ENCODE assay signal across 8 mouse cellular contexts in the genomic region with DNA sequence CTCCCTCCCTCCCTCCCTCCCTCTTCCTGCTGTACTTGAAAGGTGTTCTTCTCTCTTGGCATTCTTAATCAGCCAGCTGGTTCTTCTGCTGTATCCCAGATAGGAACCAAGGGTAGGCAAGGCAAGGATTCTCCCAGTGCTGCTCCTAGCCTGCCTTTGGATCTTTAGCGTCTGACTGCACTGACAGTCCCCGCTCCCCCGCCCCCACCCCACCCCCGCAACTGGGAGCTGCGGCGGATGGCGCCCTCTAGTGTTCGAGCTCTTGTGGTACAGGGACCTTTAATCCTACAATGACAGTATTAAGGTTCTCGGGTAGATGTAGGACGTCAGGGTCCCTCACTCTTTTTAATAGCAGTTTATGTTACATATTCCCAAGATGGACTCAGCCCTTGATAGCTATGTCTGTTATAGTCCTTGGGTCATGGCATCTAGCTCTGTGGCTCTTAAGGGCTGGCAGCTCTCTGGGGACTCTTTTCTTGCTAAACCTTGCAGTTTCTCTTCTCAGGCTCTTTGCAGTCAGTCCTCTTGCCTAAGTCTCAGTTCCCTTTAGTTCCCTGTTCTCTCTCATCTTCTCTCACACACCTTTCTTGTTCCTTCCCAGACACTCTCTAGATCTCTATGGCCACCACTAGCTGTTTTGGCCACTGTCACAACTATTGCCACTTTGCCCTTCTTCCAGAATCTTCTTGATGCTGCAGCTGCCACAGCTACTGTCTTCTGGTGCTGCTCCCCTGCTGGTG.
DNase-seq lines count a peak whose midpoint lies in the region; ATAC-seq and TF ChIP-seq lines count a peak whose summit lies in the region.

No protein-coding gene starts in this region.

- H3K4me1 ChIP-seq in brown adipose tissue, adult 24 weeks (ENCODE audit: control insufficient read depth, insufficient read depth, insufficient read length, low read length) = no peaks in the 10 kb centered on the region
- H3K4me1 ChIP-seq in forebrain, embryonic 14.5 days (ENCODE audit: control insufficient read depth, insufficient read depth, low read length) = peaks cover 3% of the 10 kb centered on the region; the same call in 1 of the 2 replicates
- no peaks in the 10 kb centered on the region for H3K4me1 ChIP-seq in lung, adult 2 months (ENCODE audit: control insufficient read depth, insufficient read depth, low read length)
- H3K4me1 ChIP-seq in olfactory bulb, adult 2 months (ENCODE audit: control insufficient read depth, insufficient read depth, low read length) = peaks cover 19% of the 10 kb centered on the region

- TF ChIP-seq CTCF in lung, adult 2 months (IDR thresholded peaks at IDR 0.05; ENCODE audit: insufficient read depth, low read length) = peak; percentile 50
- 0 out of 2 replicates have a peak, but pooled peaks have one; percentile 19 for TF ChIP-seq CTCF in olfactory bulb, adult 2 months (IDR thresholded peaks at IDR 0.05; ENCODE audit: insufficient read depth, low read depth, low read length)

- H3K9me3 ChIP-seq in forebrain, embryonic 14.5 days (replicated peaks; ENCODE audit: control insufficient read depth, low read length) = no peaks in the 10 kb centered on the region

- H3K36me3 ChIP-seq in forebrain, embryonic 14.5 days (ENCODE audit: control insufficient read depth, insufficient read depth, low read length) = no peaks in the 10 kb centered on the region

- TF ChIP-seq POLR2A in lung, adult 2 months (IDR thresholded peaks at IDR 0.05; ENCODE audit: borderline replicate concordance, extremely low read depth, low read depth, low read length) = no peak
- TF ChIP-seq POLR2A in olfactory bulb, adult 2 months (IDR thresholded peaks at IDR 0.05; ENCODE audit: insufficient read depth, low read depth, low read length) = no peak

- H3K4me2 ChIP-seq in forebrain, embryonic 14.5 days (ENCODE audit: low read length) = no peak overlapping the region

- H3K27ac ChIP-seq in brown adipose tissue, adult 24 weeks (replicated peaks; ENCODE audit: low read depth, low read length) = no peak overlapping the region
- no peak overlapping the region for H3K27ac ChIP-seq in forebrain, embryonic 14.5 days (ENCODE audit: low read depth, low read length)
- peak overlapping the region; percentile 1; the same call in 1 of the 2 replicates for H3K27ac ChIP-seq in olfactory bulb, adult 2 months (ENCODE audit: insufficient read depth, low read depth, low read length)

- peak overlapping the region; percentile 15; the same call in 1 of the 2 replicates for H3K4me3 ChIP-seq in brown adipose tissue, adult 24 weeks (ENCODE audit: insufficient read depth, low read depth, low read length)
- H3K4me3 ChIP-seq in forebrain, embryonic 14.5 days (ENCODE audit: low read depth, low read length) = no peak overlapping the region
- no peak overlapping the region for H3K4me3 ChIP-seq in lung, adult 2 months (replicated peaks; ENCODE audit: extremely low read depth, low read depth, low read length)
- H3K4me3 ChIP-seq in olfactory bulb, adult 2 months (ENCODE audit: insufficient read depth, low read depth, low read length) = no peak overlapping the region

- ATAC-seq in forebrain, embryonic 14.5 days = peak; percentile 79
- ATAC-seq in hematopoietic stem cell, adult 5-6 weeks (replicated peaks in 1 of 2; ENCODE audit: insufficient read depth in 1 of 2, low FRiP score in 2 of 2, low TSS enrichment in 1 of 2, low read depth in 1 of 2, poor library complexity in 2 of 2, severe bottlenecking in 2 of 2) = peak; percentile 52 to 56; a peak in 2 of 4 replicates

- H3K9ac ChIP-seq in forebrain, embryonic 14.5 days (ENCODE audit: low read length) = no peak overlapping the region

- DNase-seq in ES-CJ7 (ENCODE audit: low read depth, low spot score) = peak; percentile 54
- peak; percentile 79 for DNase-seq in forebrain, embryonic 14.5 days (ENCODE audit: low spot score)
- DNase-seq in layer of hippocampus, adult 8-10 months (ENCODE audit: low spot score in 2 of 2) = peak; percentile 59 to 69
- DNase-seq in lung, adult 2 months = peak; percentile 52
- DNase-seq in yolk sac, embryonic 10.5 days (ENCODE audit: low spot score) = peak; percentile 48

- WGBS in forebrain, embryonic 14.5 days = under 1% methylated on average over 10 of the region's 10 CpGs
- under 1% methylated on average over 10 of the region's 10 CpGs for WGBS in lung, adult 2 months
- WGBS in olfactory bulb, adult 2 months = 2% methylated on average over 10 of the region's 10 CpGs

- H3K27me3 ChIP-seq in forebrain, embryonic 14.5 days (replicated peaks; ENCODE audit: control insufficient read depth, insufficient read depth, low read length) = no peaks in the 10 kb centered on the region
